Mouse (Mus musculus) left cerebral cortex, postnatal 10 days (tissue): Measurements from ENCODE around the gene Tchp. TPM values are rescaled to one million over a fixed set of nuclear protein-coding genes. Genes with fewer than 3 reads are reported as not detected.

Source experiments
- DNase-seq, 2 experiments: peaks; one replicate each; pipeline ENCODE4 v3.0.0; 2021 to 2022; ENCODE audit warnings: low spot score in 2 of 2, mixed read lengths in 1 of 2; ENCODE audit errors: extremely low spot score in 1 of 2
- intact Hi-C: fragments of 180-260 bp; cut with DNase I; formaldehyde crosslinking; loops from one replicate; pipeline ENCODE4 v1.15.1; 2025
- total RNA-seq, 2 experiments: library from RNA; stranded (reverse); gene quantifications; 2 replicates each; pipeline ENCODE4 v1.2.3; 2021

Tchp gene
- 10 to 100 TPM; 13.0 to 15.4 TPM for total RNA-seq

DNA sequence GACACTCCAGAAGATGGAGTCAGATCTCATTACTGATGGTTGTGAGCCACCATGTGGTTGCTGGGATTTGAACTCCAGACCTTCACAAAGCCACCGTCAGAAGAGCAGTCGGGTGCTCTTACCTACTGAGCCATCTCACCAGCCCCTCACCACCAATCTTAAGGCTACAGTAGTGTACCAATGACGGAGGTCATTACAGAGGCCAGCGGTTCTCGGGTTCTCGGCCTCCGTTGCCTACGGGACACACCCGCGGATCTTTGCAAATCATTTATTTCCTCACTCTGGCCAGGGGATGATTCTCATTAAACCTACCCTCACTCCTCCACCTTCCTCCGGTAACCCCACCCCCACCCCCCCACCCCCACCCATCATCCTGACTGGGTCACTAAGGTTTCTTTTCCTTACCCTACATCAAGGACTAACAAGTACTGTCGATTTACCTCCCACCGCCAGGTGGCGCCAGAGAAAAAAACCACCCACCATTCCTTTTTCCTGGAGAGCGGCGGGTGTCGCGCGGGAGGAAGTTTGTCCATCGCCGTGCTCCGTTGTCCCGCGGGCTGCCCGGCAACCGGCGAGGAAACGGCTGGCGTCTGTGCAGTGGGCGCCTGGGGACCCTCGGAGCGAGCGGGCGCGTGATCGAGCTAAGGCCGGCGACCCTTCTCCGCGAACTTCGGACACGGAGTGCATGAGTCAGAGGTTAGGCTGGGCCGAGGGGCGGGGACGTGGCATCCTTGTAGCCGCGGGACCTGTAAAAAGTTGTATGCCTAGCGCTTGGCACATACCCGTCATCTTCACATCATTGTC, at the start of gene Tchp:
Gene Tchp (plus strand): TSS at position 496 of the 804 bp plus-strand sequence.
- peak; percentile 93 to 96 for DNase-seq
- intact Hi-C loops = no loop called here

DNA sequence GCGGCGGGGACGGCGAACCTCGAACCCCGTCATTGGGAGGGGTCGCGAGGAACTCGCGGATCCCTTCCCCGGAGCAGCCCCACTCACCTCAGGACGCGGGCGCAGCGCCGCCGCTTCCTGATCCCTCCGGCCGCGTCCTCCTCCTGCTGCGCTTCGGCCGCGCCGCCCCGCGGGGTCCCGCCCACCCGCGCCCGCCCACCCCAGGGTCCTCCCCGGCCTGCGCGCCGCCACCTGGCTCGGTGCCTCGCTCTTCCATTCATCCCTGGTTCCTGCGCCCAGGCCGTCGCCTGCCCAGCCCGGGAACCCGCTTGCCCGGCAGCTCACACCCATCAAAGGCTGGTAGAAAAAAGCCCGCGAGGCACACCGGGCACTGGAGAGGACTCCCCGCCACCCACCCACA, 49.3 kb upstream of the Tchp start, which contains the start of gene Trpv4:
Gene Trpv4 (minus strand): TSS at position 167 of the 400 bp plus-strand sequence.
- DNase-seq = peak in 1 of 2 experiments; percentile 49
- intact Hi-C loops = no loop called here

DNA sequence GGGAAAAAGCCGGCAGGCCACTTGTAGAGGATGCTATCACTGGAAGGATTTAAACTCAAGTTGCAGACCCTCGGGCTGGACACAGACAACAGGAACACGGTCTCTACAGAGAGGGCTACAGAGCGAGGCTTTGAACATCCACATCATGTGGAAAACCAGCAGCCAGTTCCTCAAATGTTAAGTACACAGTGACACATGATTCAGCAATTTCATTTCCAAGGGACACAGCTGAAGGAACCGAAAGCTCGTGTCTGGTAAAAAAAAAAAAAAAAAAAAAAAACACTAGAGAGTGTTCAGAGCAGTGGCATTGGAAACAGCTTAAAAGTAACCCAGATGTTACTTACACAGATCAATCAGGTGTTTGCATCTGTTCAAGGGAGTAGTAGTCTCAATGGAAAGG, 46.5 kb upstream of the Tchp start:
- intact Hi-C loops = no loop called here
- no peak for DNase-seq

DNA sequence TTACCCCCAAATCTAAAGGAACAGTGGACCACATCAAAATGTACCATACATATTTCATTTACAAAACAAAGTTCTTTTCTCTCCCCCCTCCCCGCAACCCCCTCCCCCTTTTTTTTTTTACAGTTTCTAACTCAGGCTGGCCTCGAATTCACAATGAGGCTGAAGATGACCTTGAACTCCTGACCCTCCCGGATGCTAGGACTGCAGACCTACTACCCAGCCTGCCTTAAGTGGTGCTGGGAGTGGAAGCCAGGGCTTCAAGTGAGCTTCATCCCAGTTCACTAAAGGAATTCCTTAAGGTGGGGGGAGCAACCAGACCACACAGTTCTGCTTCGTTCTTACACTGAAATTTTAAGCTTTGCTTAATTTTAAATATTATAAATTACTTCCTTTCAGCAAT, 43.4 kb upstream of the Tchp start:
- intact Hi-C loops = no loop called here
- DNase-seq = no peak

DNA sequence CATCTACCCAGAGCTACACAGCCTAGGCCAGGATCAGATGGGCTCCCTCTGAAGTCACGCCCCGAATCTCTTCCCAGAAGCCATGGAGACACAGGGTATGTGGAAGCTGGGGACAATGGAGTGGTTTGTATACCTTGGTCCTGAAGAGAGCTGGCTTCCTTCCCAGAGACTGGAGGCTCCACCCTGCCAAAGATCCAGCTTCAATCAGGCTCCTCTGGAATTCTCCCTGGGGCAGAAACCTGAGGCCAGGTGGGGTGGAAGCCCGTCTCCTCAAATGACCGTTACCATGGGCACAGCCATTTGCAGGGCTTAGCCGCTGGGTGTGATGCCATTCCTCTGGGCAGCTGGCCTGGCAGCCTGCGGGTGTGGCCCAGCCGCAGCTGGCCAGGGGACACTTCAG, 42.8 kb upstream of the Tchp start:
- intact Hi-C loops = loop anchor here (5.0 kb wide), 1 partner anchor 37 kb away; no protein-coding TSS in a partner anchor
- no peak for DNase-seq

DNA sequence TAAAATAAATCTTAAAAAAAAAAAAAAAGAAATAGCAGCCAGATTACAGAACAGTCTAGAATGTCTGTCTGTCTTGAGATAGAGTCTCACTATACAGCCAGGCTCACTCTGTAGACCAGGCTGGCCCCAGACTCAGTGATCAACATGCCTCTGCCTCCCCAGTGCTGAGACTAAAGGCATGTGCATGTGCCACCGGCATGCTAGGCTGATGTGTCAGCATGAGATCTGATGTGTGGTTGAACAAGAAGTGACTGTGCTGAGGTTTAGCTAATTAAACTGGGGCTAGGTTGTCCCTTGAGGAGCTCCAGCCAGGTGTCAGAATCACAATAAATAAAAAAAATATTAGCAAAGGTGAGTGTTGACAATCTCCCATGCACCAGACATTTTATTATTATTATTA, 40.9 kb upstream of the Tchp start:
- intact Hi-C loops = loop anchor here (2.0 to 5.0 kb wide), 2 partner anchors 28 to 39 kb away; no protein-coding TSS in a partner anchor
- DNase-seq = no peak

DNA sequence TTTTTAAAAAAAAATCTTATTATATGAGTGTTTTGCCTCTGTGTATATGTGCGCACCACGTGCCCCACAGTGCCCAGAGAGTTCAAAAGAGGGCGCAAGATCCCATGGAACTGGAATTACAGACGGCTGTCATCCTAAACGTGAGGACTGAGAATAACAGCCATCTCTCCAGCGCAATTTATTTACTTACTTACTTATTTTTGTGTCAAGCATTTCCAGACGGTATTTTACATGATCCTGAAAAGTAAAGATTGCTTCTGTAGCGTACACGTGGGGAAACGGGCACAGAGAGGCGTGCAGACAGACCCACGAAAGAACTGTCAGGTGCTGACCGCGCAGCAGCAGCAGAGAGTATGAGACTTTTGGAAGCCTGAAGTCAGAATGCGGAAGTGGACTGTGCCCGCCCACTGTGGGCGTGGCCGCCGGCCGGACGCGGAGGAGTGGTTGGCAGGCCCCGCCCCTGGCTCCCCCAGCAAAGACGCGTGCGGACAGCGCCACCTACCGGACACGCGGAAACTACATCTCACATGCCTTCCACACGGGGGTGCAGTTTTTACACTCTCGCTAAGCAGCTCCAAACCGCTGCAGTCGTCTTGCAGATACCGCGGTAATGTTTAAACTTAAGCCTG, 40.2 kb upstream of the Tchp start:
- intact Hi-C loops = loop anchor here (2.0 to 5.0 kb wide), 2 partner anchors 29 to 40 kb away; no protein-coding TSS in a partner anchor
- DNase-seq = peak; percentile 94 to 97

DNA sequence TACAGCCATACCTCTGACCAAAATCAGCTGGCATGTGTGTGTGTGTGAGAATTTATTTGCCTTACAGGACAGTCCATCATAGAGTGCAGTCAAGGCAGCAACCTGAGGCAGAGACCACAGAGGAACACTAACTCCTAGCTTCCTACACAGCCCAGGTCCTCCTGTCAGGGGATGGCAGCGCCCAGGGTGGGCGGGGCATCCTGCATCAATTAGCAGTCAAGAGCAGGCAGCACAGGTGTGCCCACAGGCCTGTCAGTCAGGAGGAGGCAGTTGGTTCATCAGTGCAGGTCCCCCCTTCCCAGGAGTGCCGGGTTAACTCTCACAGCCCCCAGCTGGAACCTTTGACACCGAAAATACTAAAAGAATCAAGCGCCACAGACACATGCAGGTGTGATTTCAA, 38.5 kb upstream of the Tchp start:
- no peak for DNase-seq
- intact Hi-C loops = loop anchor here (5.0 kb wide), 1 partner anchor 42 kb away; no protein-coding TSS in a partner anchor

DNA sequence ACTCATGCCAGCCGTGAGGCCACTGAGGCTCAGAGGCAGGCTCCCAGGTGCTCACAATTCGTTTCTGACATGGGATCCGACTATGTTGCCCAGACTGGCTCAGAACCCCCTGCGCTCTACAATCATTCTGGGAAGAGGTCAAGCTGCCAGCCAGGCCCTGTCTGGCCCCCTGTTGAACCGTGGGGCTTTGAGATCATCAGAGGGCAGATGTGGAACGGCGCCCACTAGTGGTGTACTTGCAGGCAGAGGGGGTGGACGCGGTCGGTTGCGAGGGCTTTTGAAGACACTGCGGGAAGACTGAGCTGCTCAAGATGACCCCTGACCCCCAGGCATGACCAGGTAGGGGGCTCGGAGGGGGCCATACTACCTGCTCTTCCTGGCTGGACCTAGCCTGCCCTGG, 34.4 kb upstream of the Tchp start:
- DNase-seq = no peak
- intact Hi-C loops = no loop called here

DNA sequence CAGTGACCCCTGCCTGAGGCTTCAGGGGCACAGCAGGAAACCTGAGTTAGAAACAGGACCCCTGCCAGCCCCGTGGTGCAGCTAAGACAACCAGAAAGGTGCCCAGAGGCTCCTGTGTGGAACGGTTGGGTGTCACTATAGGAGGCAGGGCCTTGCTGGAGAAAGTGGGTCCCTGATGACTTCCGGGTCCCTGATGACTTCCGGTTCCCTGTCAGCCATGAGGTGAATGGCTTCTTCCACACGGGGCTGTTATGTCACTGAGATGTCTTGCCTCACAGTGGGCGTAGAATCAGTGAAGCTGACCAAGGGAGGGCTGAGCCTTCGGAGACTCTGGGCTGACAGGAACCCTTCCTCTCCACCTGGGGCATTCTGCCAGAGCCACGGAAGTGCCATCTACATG, 33.0 kb upstream of the Tchp start:
- intact Hi-C loops = no loop called here
- DNase-seq = no peak

DNA sequence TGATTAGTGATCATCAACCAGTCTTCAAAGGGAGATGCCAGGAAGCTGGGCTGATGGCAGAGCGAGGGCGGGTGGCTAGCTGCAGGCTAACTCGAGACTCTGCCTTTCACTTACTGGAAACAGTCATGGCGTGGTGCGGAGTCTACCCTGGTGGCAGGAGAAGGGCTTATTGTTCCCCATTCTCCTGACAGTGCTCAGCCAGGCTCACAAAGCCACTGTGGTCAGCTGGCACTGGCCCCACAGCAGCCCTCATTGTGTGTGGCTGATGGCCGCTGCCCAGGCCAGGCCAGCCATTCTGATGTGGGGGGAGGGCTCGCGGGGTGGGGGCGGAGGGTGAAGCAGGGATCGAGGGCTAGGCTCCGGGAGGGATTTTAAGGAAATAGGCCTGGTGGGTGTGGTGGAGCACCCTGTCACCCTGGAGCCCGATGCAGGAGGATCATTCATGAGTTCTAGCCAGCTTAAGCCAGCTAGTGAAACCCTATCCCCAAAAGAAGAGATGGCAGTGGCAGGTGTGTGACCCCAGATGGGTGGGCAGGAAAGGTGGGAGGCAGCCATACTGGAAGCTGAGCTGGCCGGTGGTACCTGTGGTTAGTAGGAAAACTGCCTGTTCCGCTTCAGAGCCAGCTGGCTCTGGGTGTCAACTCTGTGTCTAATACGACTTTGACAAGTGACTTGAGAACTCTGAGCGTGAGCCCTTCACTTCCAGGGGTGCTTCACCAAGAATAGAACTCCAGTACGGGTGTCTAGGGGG, 27.5 kb upstream of the Tchp start:
- DNase-seq = no peak
- intact Hi-C loops = no loop called here

DNA sequence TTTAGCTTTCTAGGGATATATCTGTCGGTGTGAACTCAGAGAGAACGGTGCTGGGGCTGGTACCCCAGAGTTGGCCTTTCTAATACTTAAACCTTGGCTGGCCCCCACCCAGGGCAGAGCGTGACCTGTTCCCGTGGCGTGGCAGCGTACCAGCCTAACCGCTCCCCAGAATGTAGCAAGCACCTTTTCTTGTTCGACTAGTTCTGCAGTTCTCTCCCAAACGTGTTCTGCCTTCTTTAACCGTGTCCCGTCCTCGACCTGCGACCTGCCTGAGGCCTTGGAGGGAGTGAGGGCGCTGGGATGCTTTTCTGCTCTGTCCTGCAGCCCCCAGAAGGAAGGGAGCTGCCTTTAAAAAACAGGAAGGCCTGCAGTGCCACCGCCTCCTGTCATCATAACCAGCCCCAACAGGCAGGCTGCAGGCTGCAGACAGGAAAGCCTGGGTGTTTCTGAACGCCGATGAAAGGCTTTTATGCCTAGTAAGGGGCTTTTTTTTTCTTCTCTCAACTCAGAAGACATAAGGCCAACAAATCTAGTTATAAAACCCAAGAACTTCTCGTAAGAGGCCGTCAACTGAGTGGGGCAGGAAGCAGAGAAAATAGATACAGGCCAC, 26.8 kb upstream of the Tchp start:
- intact Hi-C loops = no loop called here
- DNase-seq = no peak

DNA sequence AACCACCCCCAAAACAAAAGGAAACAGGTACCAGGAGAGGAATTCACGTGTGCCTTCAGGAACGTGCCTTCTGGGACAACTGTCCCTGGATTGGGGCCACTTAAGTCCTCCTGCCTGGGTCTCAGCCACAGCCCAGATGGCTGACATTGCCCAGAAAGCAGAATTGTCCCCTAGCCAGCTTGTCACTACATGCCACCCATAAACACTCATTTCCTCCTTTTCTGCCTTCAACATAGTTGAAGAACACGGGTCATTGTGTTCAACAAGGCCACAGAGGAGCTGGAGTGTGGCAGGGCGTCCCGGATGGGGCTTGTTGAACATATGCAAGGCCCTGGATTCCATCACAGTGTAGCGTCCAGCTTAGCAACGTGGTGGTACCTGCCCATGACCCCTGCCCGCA, 25.8 kb upstream of the Tchp start:
- no peak for DNase-seq
- intact Hi-C loops = no loop called here

DNA sequence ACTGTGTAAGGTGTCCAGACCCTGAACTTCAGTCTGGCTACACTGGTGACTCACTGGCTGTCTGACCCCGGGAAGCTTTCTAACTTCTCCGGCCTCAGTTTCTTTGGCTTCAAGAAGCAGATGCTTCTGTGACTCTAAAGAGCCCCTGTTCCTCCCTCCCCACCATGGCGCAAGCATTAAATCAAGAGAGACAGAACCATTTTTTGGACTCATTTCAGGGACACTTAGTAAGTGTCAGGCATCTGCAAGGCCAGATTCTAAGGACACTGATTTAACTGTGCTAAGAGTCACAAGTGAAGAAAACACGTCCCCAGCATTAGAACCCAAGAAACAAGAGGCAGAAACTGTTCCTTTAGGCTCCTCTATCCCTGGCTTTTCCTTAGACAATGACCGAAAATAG, 21.6 kb upstream of the Tchp start:
- intact Hi-C loops = no loop called here
- no peak for DNase-seq

DNA sequence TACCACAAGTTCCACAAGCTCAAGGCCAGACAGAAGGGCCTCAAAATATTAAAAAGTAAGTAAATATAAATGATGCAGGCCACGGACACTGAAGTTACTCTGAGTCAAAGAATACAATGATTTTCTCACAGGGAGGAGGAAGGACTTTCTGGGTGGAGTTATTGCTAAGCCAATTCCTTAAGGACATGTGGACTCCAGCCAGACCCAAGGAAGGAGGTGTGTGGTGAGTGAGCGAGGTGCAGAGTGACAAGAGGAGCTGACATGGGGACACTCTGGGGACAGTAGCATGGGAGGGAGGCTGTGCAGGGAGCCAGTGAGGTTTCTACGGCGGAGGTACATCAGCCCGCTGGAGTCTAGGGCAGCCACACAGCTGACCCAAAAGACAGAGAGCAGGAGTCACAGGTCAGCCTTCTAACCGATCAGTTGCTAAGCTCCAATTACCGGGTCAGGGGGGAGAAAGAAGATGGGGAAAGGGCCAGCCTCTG, 20.8 kb upstream of the Tchp start:
- DNase-seq = no peak
- intact Hi-C loops = no loop called here

DNA sequence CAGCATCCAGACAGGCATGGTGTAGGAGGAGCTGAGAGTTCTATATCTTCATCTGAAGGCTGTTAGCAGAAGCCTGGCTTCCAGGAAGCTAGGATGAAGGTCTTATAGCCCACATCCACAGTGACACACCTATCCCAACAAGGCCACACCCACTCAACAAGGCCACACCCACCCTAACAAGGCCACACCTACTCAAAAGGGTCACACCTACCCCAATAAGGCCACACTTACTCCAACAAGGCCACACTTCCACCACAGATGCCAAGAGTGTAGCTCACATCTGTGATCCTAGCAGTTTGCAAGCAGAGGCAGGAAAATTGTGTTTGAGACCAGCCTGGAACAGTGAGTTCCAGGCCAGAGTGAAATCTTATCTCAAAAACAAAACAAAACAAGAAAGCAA, 19.7 kb upstream of the Tchp start:
- intact Hi-C loops = no loop called here
- DNase-seq = no peak

DNA sequence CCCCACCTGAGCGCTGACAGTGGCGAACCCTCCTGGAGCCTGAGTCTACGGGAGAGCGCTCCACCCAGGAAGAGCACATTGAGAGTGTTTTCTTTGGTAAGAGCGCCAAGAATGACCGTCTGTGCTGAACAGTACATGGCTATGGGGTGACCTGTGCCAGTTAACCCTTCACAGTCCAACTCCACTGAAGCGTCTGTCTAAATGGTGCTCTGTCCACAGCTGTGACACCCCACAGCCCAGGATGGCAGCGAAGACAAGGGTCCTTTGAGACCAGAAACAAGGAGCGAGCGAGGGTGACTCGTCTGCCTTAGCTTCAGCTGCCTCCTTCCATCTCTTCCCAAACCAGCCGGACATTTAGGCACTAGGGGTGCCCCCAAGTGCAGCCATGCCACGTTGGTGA, 18.9 kb upstream of the Tchp start:
- peak in 1 of 2 experiments; percentile 38 for DNase-seq
- intact Hi-C loops = no loop called here

DNA sequence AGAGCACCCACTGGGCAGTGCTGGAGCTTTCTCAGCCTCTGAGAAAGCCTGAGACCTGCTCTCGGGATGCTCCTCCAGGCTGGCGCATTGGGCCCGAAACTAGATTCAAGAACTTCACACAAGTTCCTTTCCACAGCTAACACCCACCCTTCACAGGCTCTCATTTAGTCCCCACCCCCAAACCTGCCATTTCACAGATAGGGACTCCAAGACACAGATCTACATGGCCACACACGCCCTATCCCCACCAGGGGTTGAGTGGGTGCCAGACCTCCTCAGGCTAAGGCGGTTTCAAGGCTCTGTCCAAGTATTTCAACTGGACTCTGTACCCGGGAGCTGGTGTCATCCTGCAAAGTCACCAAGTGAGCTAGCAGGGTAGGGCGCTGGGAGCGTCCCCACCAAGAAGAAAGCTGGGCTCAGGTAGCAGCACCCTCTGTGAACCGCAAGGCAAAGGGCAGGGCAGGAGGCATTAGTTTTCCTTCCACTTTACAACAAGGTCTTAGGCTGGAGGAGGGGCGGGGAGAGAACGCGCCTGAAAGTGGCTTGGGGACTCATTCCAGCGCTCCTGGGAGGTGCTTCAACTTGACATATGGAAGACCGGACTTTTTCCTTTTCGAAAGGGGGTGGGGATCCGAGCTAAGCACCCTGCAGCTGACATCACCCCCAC, 17.7 kb upstream of the Tchp start:
- intact Hi-C loops = loop anchor here (5.0 kb wide), 1 partner anchor 53 kb away; no protein-coding TSS in a partner anchor
- DNase-seq = no peak
